Mouse (Mus musculus): ENCODE results near the gene Tbc1d5. TPM values are rescaled to one million over a fixed set of nuclear protein-coding genes. Genes with fewer than 3 reads are reported as not detected.
"Not testable (repeated sequence)": the region's sequence is repeated elsewhere in the genome, so short reads cannot be mapped to it uniquely, and the experiment has no call there.

Gene Tbc1d5
- total RNA-seq, 4 experiments from 2014 or later = 21.6 to 34.2 (median 27.2) TPM

GRCm38 (mm10) chr17:50740804-50741203 lies 438.3 kb downstream of the Tbc1d5 start:
- no peak for DNase-seq

GRCm38 (mm10) chr17:50738476-50738875 lies 440.7 kb downstream of the Tbc1d5 start:
- DNase-seq = peak; percentile 38

GRCm38 (mm10) chr17:50737068-50737467 lies 442.1 kb downstream of the Tbc1d5 start:
- no peak for DNase-seq

- DNase-seq = no peak
Measured at GRCm38 (mm10) chr17:50735955-50736533, 443.1 kb downstream of the Tbc1d5 start.

GRCm38 (mm10) chr17:50735382-50735954 lies 443.7 kb downstream of the Tbc1d5 start:
- DNase-seq = no peak

GRCm38 (mm10) chr17:50734781-50735180 lies 444.4 kb downstream of the Tbc1d5 start:
- no peak for DNase-seq

GRCm38 (mm10) chr17:50733390-50733789 lies 445.8 kb downstream of the Tbc1d5 start:
- DNase-seq = no peak

GRCm38 (mm10) chr17:50731876-50732275 lies 447.3 kb downstream of the Tbc1d5 start:
- no peak for DNase-seq

GRCm38 (mm10) chr17:50730896-50731295 lies 448.3 kb downstream of the Tbc1d5 start:
- DNase-seq = no peak

- DNase-seq = no peak
Measured at GRCm38 (mm10) chr17:50729577-50729976, 449.6 kb downstream of the Tbc1d5 start.

GRCm38 (mm10) chr17:50729031-50729430 lies 450.1 kb downstream of the Tbc1d5 start:
- DNase-seq = no peak

GRCm38 (mm10) chr17:50726265-50726664 lies 452.9 kb downstream of the Tbc1d5 start:
- no peak for DNase-seq

GRCm38 (mm10) chr17:50724376-50724775 lies 454.8 kb downstream of the Tbc1d5 start:
- no peak for DNase-seq

- DNase-seq = no peak
Measured at GRCm38 (mm10) chr17:50717586-50717985, 461.6 kb downstream of the Tbc1d5 start.

GRCm38 (mm10) chr17:50710497-50711222 lies 468.5 kb downstream of the Tbc1d5 start:
- DNase-seq = no peak

GRCm38 (mm10) chr17:50698410-50698809 lies 480.7 kb downstream of the Tbc1d5 start:
- DNase-seq = not testable (repeated sequence)

GRCm38 (mm10) chr17:50688135-50688534 lies 491.0 kb downstream of the Tbc1d5 start:
- DNase-seq = no peak

- no peak for DNase-seq
Measured at GRCm38 (mm10) chr17:50687670-50688069, 491.5 kb downstream of the Tbc1d5 start.

- no peak for DNase-seq
Measured at GRCm38 (mm10) chr17:50684960-50685645, 494.0 kb downstream of the Tbc1d5 start.

Measured in adrenal gland, adult 8-10 months (tissue).